10 mouse cellular contexts compared by ENCODE assay signal in genomic region chr11:114554576-114554975, GRCm38 (mm10).
DNase-seq lines count a peak whose midpoint lies in the region; ATAC-seq lines count a peak whose summit lies in the region.
"Had no signal": no experiment of that assay in that cellular context is flagged by ENCODE, and none has a peak within 500 bp of the region (broad histone marks: within the 10 kb centered on the region; RNA-seq: fewer than 3 reads in every experiment).

No protein-coding gene starts in this region.

- no peaks in the 10 kb centered on the region for H3K9me3 ChIP-seq in intestine, embryonic 14.5 days (ENCODE audit: control insufficient read depth, low read length)
- no peaks in the 10 kb centered on the region for H3K9me3 ChIP-seq in intestine, embryonic 16.5 days (ENCODE audit: control insufficient read depth, low read length)
- H3K9me3 ChIP-seq: limb, embryonic 15.5 days had no signal

- no peak overlapping the region for H3K9ac ChIP-seq in intestine, embryonic 14.5 days (ENCODE audit: low read length)
- H3K9ac ChIP-seq in intestine, embryonic 16.5 days (ENCODE audit: low read depth, low read length): no peak overlapping the region
- H3K9ac ChIP-seq: limb, embryonic 15.5 days had no signal

- 0 out of 2 replicates have a peak overlapping the region, but pooled peaks have one; percentile 43 for H3K27ac ChIP-seq in intestine, embryonic 14.5 days (ENCODE audit: low read depth)
- H3K27ac ChIP-seq in intestine, embryonic 16.5 days (ENCODE audit: low read length): no peak overlapping the region
- peak overlapping the region; percentile 64 for H3K27ac ChIP-seq in brown adipose tissue, adult 24 weeks (replicated peaks; ENCODE audit: low read depth, low read length)
- H3K27ac ChIP-seq: limb, embryonic 15.5 days had no signal

- 57% methylated on average over 5 of the region's 5 CpGs for WGBS in intestine, embryonic 14.5 days
- WGBS in intestine, embryonic 16.5 days: 52% methylated on average over 5 of the region's 5 CpGs

- H3K4me3 ChIP-seq in intestine, embryonic 14.5 days (ENCODE audit: low read depth, low read length): no peak overlapping the region
- no peak overlapping the region for H3K4me3 ChIP-seq in intestine, embryonic 16.5 days (ENCODE audit: low read length)
- H3K4me3 ChIP-seq in brown adipose tissue, adult 24 weeks (ENCODE audit: insufficient read depth, low read depth, low read length): no peak overlapping the region
- H3K4me3 ChIP-seq: limb, embryonic 15.5 days had no signal

- H3K4me2 ChIP-seq in intestine, embryonic 14.5 days (ENCODE audit: low read length): no peak overlapping the region
- H3K4me2 ChIP-seq in intestine, embryonic 16.5 days (ENCODE audit: low read depth, low read length): no peak overlapping the region
- H3K4me2 ChIP-seq: limb, embryonic 15.5 days had no signal

- ATAC-seq in intestine, embryonic 14.5 days (replicated peaks; ENCODE audit: low FRiP score, low TSS enrichment, low read depth): no peak
- ATAC-seq in intestine, embryonic 16.5 days: no peak
- peak; percentile 53 for ATAC-seq in megakaryocyte progenitor cell, adult 5-6 weeks (replicated peaks; ENCODE audit: poor library complexity)

- no peak for DNase-seq in intestine, embryonic 14.5 days (ENCODE audit: low spot score)
- peak; percentile 29 for DNase-seq in CD4-positive helper T cell, adult 2 months (ENCODE audit: low read depth, low spot score)
- no peak for DNase-seq in frontal cortex, postnatal 36 days (ENCODE audit: low spot score in 2 of 2)
- DNase-seq in layer of hippocampus, adult 18-20 months (ENCODE audit: low spot score in 2 of 2): no peak
- no peak for DNase-seq in cerebellum, adult 8-10 months
- DNase-seq: cerebellum, adult 11 months had no signal

- H3K27me3 ChIP-seq in intestine, embryonic 14.5 days (replicated peaks; ENCODE audit: control insufficient read depth, insufficient read depth, low read length): no peaks in the 10 kb centered on the region
- H3K27me3 ChIP-seq in intestine, embryonic 16.5 days (replicated peaks; ENCODE audit: control insufficient read depth, insufficient read depth, low read length): no peaks in the 10 kb centered on the region
- H3K27me3 ChIP-seq: limb, embryonic 15.5 days had no signal

- peaks cover 16% of the 10 kb centered on the region for H3K4me1 ChIP-seq in intestine, embryonic 14.5 days (replicated peaks; ENCODE audit: control insufficient read depth, insufficient read depth, low read length)
- 0 out of 2 replicates have a peak, but pooled peaks cover 7% of the 10 kb centered on the region for H3K4me1 ChIP-seq in intestine, embryonic 16.5 days (ENCODE audit: control insufficient read depth, insufficient read depth, low read length)
- H3K4me1 ChIP-seq in brown adipose tissue, adult 24 weeks (ENCODE audit: control insufficient read depth, insufficient read depth, insufficient read length, low read length): peaks cover 13% of the 10 kb centered on the region; the same call in 1 of the 2 replicates

- H3K36me3 ChIP-seq in intestine, embryonic 14.5 days (ENCODE audit: control insufficient read depth, insufficient read depth, low read length): no peaks in the 10 kb centered on the region
- H3K36me3 ChIP-seq in intestine, embryonic 16.5 days (ENCODE audit: control insufficient read depth, insufficient read depth, low read length): no peaks in the 10 kb centered on the region
- H3K36me3 ChIP-seq: limb, embryonic 15.5 days had no signal
